Mouse (Mus musculus): ENCODE data around the gene Sgk1. TPM values are rescaled to one million over a fixed set of nuclear protein-coding genes. Genes with fewer than 3 reads are reported as not detected.

Gene Sgk1
- total and polyA plus RNA-seq, 3 experiments: 0.76 to 16.0 (median 4.3) TPM

DNA sequence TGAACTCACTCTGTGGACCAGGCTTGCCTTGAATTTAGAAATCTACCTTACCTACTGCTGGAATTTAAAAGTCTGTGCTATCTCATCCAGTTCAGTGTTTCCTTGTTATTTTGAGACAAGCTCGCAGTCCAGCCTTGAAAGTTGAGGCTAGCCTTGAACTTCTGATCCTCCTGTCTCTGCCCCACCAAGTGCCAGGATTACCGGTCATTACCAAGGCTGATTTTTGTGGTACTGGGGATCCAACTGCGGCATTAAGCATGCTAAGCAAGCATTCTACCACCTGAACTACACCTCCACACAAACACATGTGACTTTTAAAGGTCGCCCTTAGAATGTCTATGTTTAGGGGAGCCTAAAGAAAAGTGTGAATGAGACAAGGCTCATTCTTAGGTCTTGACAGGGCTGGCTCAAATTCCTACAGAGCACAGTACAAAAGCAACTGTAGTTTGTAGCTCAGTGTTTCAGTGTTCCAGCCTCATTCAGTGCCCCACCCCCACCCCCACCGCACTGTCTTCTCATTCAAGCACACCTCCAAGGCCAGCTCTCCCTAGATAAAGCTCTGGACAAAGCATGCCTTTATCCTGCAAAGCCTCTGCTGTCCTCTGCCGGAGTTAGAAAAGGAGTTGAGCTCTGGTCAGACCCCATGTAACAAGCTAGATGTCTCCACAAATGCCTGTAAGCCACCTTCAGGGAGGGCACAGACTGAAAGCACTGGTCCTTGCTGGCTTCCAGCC is 36.2 kb downstream of the Sgk1 start:
- Histone ChIP-seq H3K9ac (ENCODE audit: insufficient read depth, low read depth) (no peak overlapping the region), H3K4me2 (ENCODE audit: insufficient read depth, low read depth, poor library complexity, severe bottlenecking) (no peak overlapping the region), H3K27ac (ENCODE audit: insufficient read depth, low read depth) (no peak overlapping the region), H3K27me3 (replicated peaks) (no peaks in the 10 kb centered on the region), H3K9me3 (replicated peaks; ENCODE audit: low read length) (no peaks in the 10 kb centered on the region), H3K4me1 (ENCODE audit: control insufficient read depth in 1 of 2, insufficient read depth in 2 of 2) (peaks cover 0 to 3% of the 10 kb centered on the region in 2 experiments; a peak in 1 of 4 replicates), H3K79me2 (replicated peaks; ENCODE audit: control insufficient read depth, extremely low read depth, insufficient read depth, poor library complexity, severe bottlenecking) (no peaks in the 10 kb centered on the region), H3K36me3 (replicated peaks in 1 of 2; ENCODE audit: control insufficient read depth in 1 of 2, insufficient read depth in 1 of 2, low read length in 1 of 2) (no peaks in the 10 kb centered on the region), H3K4me3 (replicated peaks in 1 of 3; ENCODE audit: low read depth in 2 of 3, low read length in 2 of 3, poor library complexity in 1 of 3) (no peak overlapping the region)
- in situ Hi-C loops (cut with MboI; ENCODE audit: low pct_ligation_motif_present, low pct_unique_long_range_greater_than_20kb, low sequenced_read_pairs) (no loop called here), dilution Hi-C loops (cut with MboI; ENCODE audit: extremely low pct_ligation_motif_present, extremely low pct_unique_long_range_greater_than_20kb, low sequenced_read_pairs) (no loop called here)
- DNase-seq (ENCODE audit: extremely low read depth): no peak
- no peak for TF ChIP-seq IRF4 (IDR thresholded peaks at IDR 0.05; ENCODE audit: low read depth, low read length)
- TF ChIP-seq USF1 (IDR thresholded peaks at IDR 0.05; ENCODE audit: low read depth, low read length): no peak
- TF ChIP-seq ZKSCAN1 (IDR thresholded peaks at IDR 0.05; ENCODE audit: borderline replicate concordance, low read depth, low read length): no peak
- TF ChIP-seq ZC3H11A (IDR thresholded peaks at IDR 0.05; ENCODE audit: low read depth, low read length): no peak
- TF ChIP-seq SIN3A (IDR thresholded peaks at IDR 0.05; ENCODE audit: low read length): no peak
- no peak for TF ChIP-seq MAZ (IDR thresholded peaks at IDR 0.05; ENCODE audit: low read depth, low read length)
- no peak for TF ChIP-seq NRF1 (IDR thresholded peaks at IDR 0.05; ENCODE audit: low read depth, low read length)

DNA sequence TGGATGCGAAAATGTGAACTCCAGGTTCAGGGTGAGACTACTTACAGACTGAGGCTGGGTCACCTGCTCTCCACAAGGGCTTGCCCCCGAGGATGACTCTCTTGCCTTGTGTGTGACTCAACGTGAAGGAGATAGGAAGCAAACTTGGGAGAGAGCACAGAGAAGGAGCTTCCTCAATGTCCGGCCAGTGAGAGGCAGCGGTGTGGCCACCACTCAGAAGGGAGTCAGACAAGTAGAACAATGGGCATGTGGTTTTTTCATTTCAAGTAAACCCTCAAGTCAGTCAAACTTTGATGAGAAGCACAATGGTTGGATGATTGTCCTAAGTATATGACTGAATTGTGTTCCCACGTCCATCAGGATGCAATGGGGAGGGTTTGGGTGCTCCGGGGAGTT is 36.8 kb downstream of the Sgk1 start:
- no peak overlapping the region for H3K9ac ChIP-seq (ENCODE audit: insufficient read depth, low read depth)
- H3K27ac ChIP-seq (ENCODE audit: insufficient read depth, low read depth): no peak overlapping the region
- dilution Hi-C loops (cut with MboI; ENCODE audit: extremely low pct_ligation_motif_present, extremely low pct_unique_long_range_greater_than_20kb, low sequenced_read_pairs) (no loop called here), in situ Hi-C loops (cut with MboI; ENCODE audit: low pct_ligation_motif_present, low pct_unique_long_range_greater_than_20kb, low sequenced_read_pairs) (no loop called here)
- H3K79me2 ChIP-seq (replicated peaks; ENCODE audit: control insufficient read depth, extremely low read depth, insufficient read depth, poor library complexity, severe bottlenecking): no peaks in the 10 kb centered on the region
- no peak for DNase-seq (ENCODE audit: extremely low read depth)
- TF ChIP-seq NRF1 (IDR thresholded peaks at IDR 0.05; ENCODE audit: low read depth, low read length) (no peak), ZC3H11A (IDR thresholded peaks at IDR 0.05; ENCODE audit: low read depth, low read length) (no peak), POLR2A (IDR thresholded peaks at IDR 0.05; ENCODE audit: low read depth, low read length) (no peak), ZNF384 (IDR thresholded peaks at IDR 0.05; ENCODE audit: low read depth, low read length) (no peak), UBTF (IDR thresholded peaks at IDR 0.05; ENCODE audit: low read depth, low read length) (no peak)
- no peaks in the 10 kb centered on the region for H3K27me3 ChIP-seq (replicated peaks)
- no peak overlapping the region for H3K4me3 ChIP-seq (replicated peaks in 1 of 3; ENCODE audit: low read depth in 2 of 3, low read length in 2 of 3, poor library complexity in 1 of 3)
- H3K9me3 ChIP-seq (replicated peaks; ENCODE audit: low read length): no peaks in the 10 kb centered on the region
- H3K4me1 ChIP-seq (ENCODE audit: control insufficient read depth in 1 of 2, insufficient read depth in 2 of 2): peaks cover 0 to 8% of the 10 kb centered on the region in 2 experiments; a peak in 2 of 4 replicates
- H3K4me2 ChIP-seq (ENCODE audit: insufficient read depth, low read depth, poor library complexity, severe bottlenecking): no peak overlapping the region
- no peaks in the 10 kb centered on the region for H3K36me3 ChIP-seq (replicated peaks in 1 of 2; ENCODE audit: control insufficient read depth in 1 of 2, insufficient read depth in 1 of 2, low read length in 1 of 2)

DNA sequence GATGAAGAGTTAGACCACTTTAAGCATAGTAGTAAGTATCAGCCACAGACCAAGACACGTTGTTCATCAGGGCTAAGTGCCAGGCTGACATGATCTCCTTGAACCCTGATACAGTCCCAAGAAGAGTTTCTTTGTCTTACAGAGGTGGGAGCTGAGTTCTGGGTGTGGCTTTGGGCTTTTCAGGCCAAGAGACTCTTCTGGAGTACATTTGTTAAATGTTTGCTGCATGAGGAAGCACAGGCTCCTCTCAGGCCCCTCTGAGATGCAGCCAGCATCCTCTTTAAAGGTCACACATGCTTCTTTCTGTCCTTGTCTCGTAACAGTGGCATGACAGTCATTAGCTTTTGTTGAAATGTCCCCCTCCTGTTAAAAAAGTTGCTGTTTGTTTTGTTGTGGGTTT is 38.6 kb downstream of the Sgk1 start:
- TF ChIP-seq SMC3 (IDR thresholded peaks at IDR 0.05; ENCODE audit: low read depth, low read length): no peak
- TF ChIP-seq HCFC1 (IDR thresholded peaks at IDR 0.05; ENCODE audit: low read depth, low read length): no peak
- TF ChIP-seq ZMIZ1 (IDR thresholded peaks at IDR 0.05; ENCODE audit: low read depth, low read length): no peak
- TF ChIP-seq CTCF (conservative IDR thresholded peaks at IDR 0.05 in 1 of 2, IDR thresholded peaks at IDR 0.05 in 1 of 2; ENCODE audit: low read depth in 2 of 2, low read length in 2 of 2): no peak
- TF ChIP-seq RCOR1 (conservative IDR thresholded peaks at IDR 0.05; ENCODE audit: low read depth, low read length): no peak
- no peak for TF ChIP-seq PAX5 (IDR thresholded peaks at IDR 0.05; ENCODE audit: low read length)
- TF ChIP-seq RAD21 (IDR thresholded peaks at IDR 0.05; ENCODE audit: low read depth, low read length): no peak
- no peak for TF ChIP-seq ELF1 (IDR thresholded peaks at IDR 0.05; ENCODE audit: low read depth, low read length)
- no peak for TF ChIP-seq MAX (IDR thresholded peaks at IDR 0.05; ENCODE audit: low read length)
- dilution Hi-C loops (cut with MboI; ENCODE audit: extremely low pct_ligation_motif_present, extremely low pct_unique_long_range_greater_than_20kb, low sequenced_read_pairs): no loop called here
- H3K27me3 ChIP-seq (replicated peaks): no peaks in the 10 kb centered on the region
- H3K4me1 ChIP-seq (ENCODE audit: control insufficient read depth in 1 of 2, insufficient read depth in 2 of 2): peaks cover 0 to 8% of the 10 kb centered on the region in 2 experiments; a peak in 2 of 4 replicates
- H3K27ac ChIP-seq (ENCODE audit: insufficient read depth, low read depth): no peak overlapping the region
- H3K4me3 ChIP-seq (replicated peaks in 1 of 3; ENCODE audit: low read depth in 2 of 3, low read length in 2 of 3, poor library complexity in 1 of 3): no peak overlapping the region
- in situ Hi-C loops (cut with MboI; ENCODE audit: low pct_ligation_motif_present, low pct_unique_long_range_greater_than_20kb, low sequenced_read_pairs): no loop called here
- no peak overlapping the region for H3K4me2 ChIP-seq (ENCODE audit: insufficient read depth, low read depth, poor library complexity, severe bottlenecking)
- no peak for DNase-seq (ENCODE audit: extremely low read depth)
- H3K9ac ChIP-seq (ENCODE audit: insufficient read depth, low read depth): no peak overlapping the region
- H3K36me3 ChIP-seq (replicated peaks in 1 of 2; ENCODE audit: control insufficient read depth in 1 of 2, insufficient read depth in 1 of 2, low read length in 1 of 2): no peaks in the 10 kb centered on the region
- H3K79me2 ChIP-seq (replicated peaks; ENCODE audit: control insufficient read depth, extremely low read depth, insufficient read depth, poor library complexity, severe bottlenecking): no peaks in the 10 kb centered on the region
- H3K9me3 ChIP-seq (replicated peaks; ENCODE audit: low read length): no peaks in the 10 kb centered on the region

Data from CH12.LX (cell line).